Mouse (Mus musculus) MEL (cell line): ENCODE measurements at regions not wholly inside any gene's neighbourhood (a gene's known extent, or its start where the extent isn't known, plus 50 kb on each side); places are given as distances from the start of the nearest gene placed in this dataset.

Experiments used
- DNase-seq: peaks from one replicate; pipeline ENCODE4 v3.0.0; 2011; ENCODE audit warnings: low read depth, low spot score
- H3K27ac ChIP-seq: 2 replicates; pipeline ENCODE4 v1.5.1; 2012; ENCODE audit warnings: low read depth, mild to moderate bottlenecking, control low read depth, low read length, moderate library complexity; ENCODE audit not compliant: control insufficient read depth
- H3K27me3 ChIP-seq, 2 experiments: fragments of 150-350 bp in 1 of 2; sonication (generic) in 1 of 2; 2 replicates each; pipeline ENCODE4 v1.6.1; 2012; ENCODE audit warnings: low read length in 2 of 2, mild to moderate bottlenecking in 2 of 2, improper control_type of control experiment in 1 of 2, moderate library complexity in 1 of 2; ENCODE audit not compliant: insufficient read depth in 2 of 2, control insufficient read depth in 1 of 2
- H3K36me3 ChIP-seq, 2 experiments: 2 replicates each; pipeline ENCODE4 v1.6.1; 2012 to 2014; ENCODE audit warnings: low read length in 2 of 2, improper control_type of control experiment in 1 of 2, inconsistent platforms in 1 of 2, mild to moderate bottlenecking in 1 of 2; ENCODE audit not compliant: insufficient read depth in 2 of 2, control insufficient read depth in 1 of 2
- H3K4me1 ChIP-seq, 2 experiments: fragments of 150-350 bp in 1 of 2; sonication (generic) in 1 of 2; 2 replicates each; pipeline ENCODE4 v1.6.1; 2012; ENCODE audit warnings: low read length in 2 of 2, improper control_type of control experiment in 1 of 2, mild to moderate bottlenecking in 1 of 2; ENCODE audit not compliant: insufficient read depth in 2 of 2, control insufficient read depth in 1 of 2
- H3K4me3 ChIP-seq, 2 experiments: fragments of 150-350 bp in 1 of 2; sonication (generic) in 1 of 2; 2 replicates each; pipeline ENCODE4 v1.5.1; 2012; ENCODE audit warnings: low read depth in 2 of 2, low read length in 2 of 2, mild to moderate bottlenecking in 2 of 2, moderate library complexity in 2 of 2, control low read depth in 1 of 2, improper control_type of control experiment in 1 of 2; ENCODE audit not compliant: control insufficient read depth in 1 of 2, insufficient read depth in 1 of 2
- H3K79me2 ChIP-seq: 2 replicates; pipeline ENCODE4 v1.6.1; 2012; ENCODE audit warnings: mild to moderate bottlenecking, low read length, moderate library complexity; ENCODE audit not compliant: control insufficient read depth, poor library complexity, insufficient read depth
- H3K9ac ChIP-seq: 2 replicates; pipeline ENCODE4 v1.6.1; 2012; ENCODE audit warnings: low read depth, mild to moderate bottlenecking, control low read depth, low read length, moderate library complexity; ENCODE audit not compliant: control insufficient read depth, poor library complexity, severe bottlenecking
- H3K9me3 ChIP-seq: fragments of 150-350 bp; sonication (generic); replicated peaks from 2 replicates; pipeline ENCODE4 v1.6.1; 2012; ENCODE audit warnings: mild to moderate bottlenecking, low read length, improper control_type of control experiment, moderate library complexity; ENCODE audit not compliant: insufficient read depth
- BHLHE40 ChIP-seq: IDR thresholded peaks from 2 replicates; pipeline ENCODE4 v1.6.1; 2012; ENCODE audit warnings: low read depth, mild to moderate bottlenecking, inconsistent platforms, low read length, improper control_type of control experiment, borderline replicate concordance
- CHD1 ChIP-seq: IDR thresholded peaks from 2 replicates; pipeline ENCODE4 v1.6.1; 2012; ENCODE audit warnings: low read depth, mild to moderate bottlenecking, inconsistent platforms, low read length, improper control_type of control experiment
- CHD2 ChIP-seq: IDR thresholded peaks from 2 replicates; pipeline ENCODE4 v1.6.1; 2011; ENCODE audit warnings: low read length, improper control_type of control experiment
- CTCF ChIP-seq, 3 experiments: IDR thresholded peaks in 2 of 3; conservative IDR thresholded peaks in 1 of 3; 2 replicates each; pipeline ENCODE4 v1.5.1; 2011 to 2012; ENCODE audit warnings: low read length in 3 of 3, low read depth in 2 of 3, mild to moderate bottlenecking in 2 of 3, improper control_type of control experiment in 1 of 3, inconsistent platforms in 1 of 3, mixed read lengths in 1 of 3, moderate library complexity in 1 of 3; ENCODE audit not compliant: control insufficient read depth in 1 of 3, insufficient read depth in 1 of 3, poor library complexity in 1 of 3, severe bottlenecking in 1 of 3
- E2F4 ChIP-seq: IDR thresholded peaks from 2 replicates; pipeline ENCODE4 v1.6.1; 2011; ENCODE audit warnings: low read depth, low read length, improper control_type of control experiment, borderline replicate concordance
- ELF1 ChIP-seq: IDR thresholded peaks from 2 replicates; pipeline ENCODE4 v1.6.1; 2014; ENCODE audit warnings: low read depth, mild to moderate bottlenecking, inconsistent platforms, low read length, improper control_type of control experiment, moderate library complexity
- EP300 ChIP-seq, 2 experiments: IDR thresholded peaks; 2 replicates each; pipeline ENCODE4 v1.6.1; 2011; ENCODE audit warnings: improper control_type of control experiment in 2 of 2, low read length in 2 of 2, low read depth in 1 of 2, mild to moderate bottlenecking in 1 of 2
- ETS1 ChIP-seq: IDR thresholded peaks from 2 replicates; pipeline ENCODE4 v1.6.1; 2012; ENCODE audit warnings: low read depth, mild to moderate bottlenecking, inconsistent platforms, low read length, improper control_type of control experiment, moderate library complexity
- GABPA ChIP-seq: IDR thresholded peaks from 2 replicates; pipeline ENCODE4 v1.6.1; 2012; ENCODE audit warnings: low read depth, mild to moderate bottlenecking, inconsistent platforms, low read length, improper control_type of control experiment, moderate library complexity
- HCFC1 ChIP-seq: IDR thresholded peaks from 2 replicates; pipeline ENCODE4 v1.6.1; 2012; ENCODE audit warnings: low read depth, mild to moderate bottlenecking, inconsistent platforms, low read length, improper control_type of control experiment, moderate library complexity
- JUND ChIP-seq: IDR thresholded peaks from 2 replicates; pipeline ENCODE4 v1.6.1; 2011; ENCODE audit warnings: low read depth, mild to moderate bottlenecking, improper control_type of control experiment, low read length
- KAT2A ChIP-seq: conservative IDR thresholded peaks from 2 replicates; pipeline ENCODE4 v1.6.1; 2012; ENCODE audit warnings: low read depth, low read length, improper control_type of control experiment, inconsistent platforms
- MAFK ChIP-seq: IDR thresholded peaks from 2 replicates; pipeline ENCODE4 v1.6.1; 2011; ENCODE audit warnings: low read depth, mild to moderate bottlenecking, low read length, improper control_type of control experiment, borderline replicate concordance
- MAX ChIP-seq: IDR thresholded peaks from 2 replicates; pipeline ENCODE4 v1.6.1; 2011; ENCODE audit warnings: low read length, improper control_type of control experiment
- MEF2A ChIP-seq: IDR thresholded peaks from 2 replicates; pipeline ENCODE4 v1.6.1; 2014; ENCODE audit warnings: low read depth, mild to moderate bottlenecking, inconsistent platforms, low read length, improper control_type of control experiment; ENCODE audit not compliant: poor library complexity, insufficient replicate concordance, severe bottlenecking; ENCODE audit errors: extremely low read depth
- MYB ChIP-seq: IDR thresholded peaks from 2 replicates; pipeline ENCODE4 v1.6.1; 2011; ENCODE audit warnings: mild to moderate bottlenecking, low read depth, low read length, improper control_type of control experiment
- NELFE ChIP-seq: IDR thresholded peaks from 2 replicates; pipeline ENCODE4 v1.6.1; 2011; ENCODE audit warnings: low read depth, low read length, improper control_type of control experiment
- POLR2A ChIP-seq, 2 experiments: IDR thresholded peaks; 2 replicates each; pipeline ENCODE4 v1.6.1; 2011 to 2012; ENCODE audit warnings: low read length in 2 of 2, mild to moderate bottlenecking in 2 of 2, control low read depth in 1 of 2, improper control_type of control experiment in 1 of 2, low read depth in 1 of 2, moderate library complexity in 1 of 2; ENCODE audit not compliant: control insufficient read depth in 1 of 2, insufficient read depth in 1 of 2, poor library complexity in 1 of 2
- POLR2AphosphoS5 ChIP-seq: IDR thresholded peaks from 2 replicates; pipeline ENCODE4 v1.6.1; 2012; ENCODE audit warnings: low read depth, borderline replicate concordance, mild to moderate bottlenecking, inconsistent platforms, low read length, moderate library complexity, mixed read lengths
- RCOR1 ChIP-seq: IDR thresholded peaks from 2 replicates; pipeline ENCODE4 v1.6.1; 2012; ENCODE audit warnings: low read depth, mild to moderate bottlenecking, inconsistent platforms, low read length, improper control_type of control experiment
- SMC3 ChIP-seq: IDR thresholded peaks from 2 replicates; pipeline ENCODE4 v1.6.1; 2011; ENCODE audit warnings: low read depth, low read length, improper control_type of control experiment
- TAL1 ChIP-seq: IDR thresholded peaks from 2 replicates; pipeline ENCODE4 v1.6.1; 2012; ENCODE audit warnings: mild to moderate bottlenecking, inconsistent platforms, low read length, moderate library complexity, mixed read lengths
- TCF12 ChIP-seq: IDR thresholded peaks from 2 replicates; pipeline ENCODE4 v1.6.1; 2014; ENCODE audit warnings: low read depth, mild to moderate bottlenecking, inconsistent platforms, low read length, improper control_type of control experiment, moderate library complexity
- UBTF ChIP-seq: IDR thresholded peaks from 2 replicates; pipeline ENCODE4 v1.6.1; 2012; ENCODE audit warnings: low read depth, mild to moderate bottlenecking, inconsistent platforms, low read length, improper control_type of control experiment, moderate library complexity, borderline replicate concordance; ENCODE audit not compliant: insufficient read depth
- USF1 ChIP-seq: IDR thresholded peaks from 2 replicates; pipeline ENCODE4 v1.6.1; 2014; ENCODE audit warnings: low read depth, mild to moderate bottlenecking, inconsistent platforms, low read length, improper control_type of control experiment, moderate library complexity
- USF2 ChIP-seq, 2 experiments: IDR thresholded peaks; 2 replicates each; pipeline ENCODE4 v1.6.1; 2011 to 2012; ENCODE audit warnings: improper control_type of control experiment in 2 of 2, low read length in 2 of 2, borderline replicate concordance in 1 of 2, inconsistent platforms in 1 of 2, low read depth in 1 of 2, mild to moderate bottlenecking in 1 of 2; ENCODE audit not compliant: insufficient read depth in 1 of 2
- ZKSCAN1 ChIP-seq: IDR thresholded peaks from 2 replicates; pipeline ENCODE4 v1.6.1; 2012; ENCODE audit warnings: low read depth, mild to moderate bottlenecking, inconsistent platforms, low read length, improper control_type of control experiment, moderate library complexity
- ZMIZ1 ChIP-seq: IDR thresholded peaks from 2 replicates; pipeline ENCODE4 v1.6.1; 2012; ENCODE audit warnings: low read depth, mild to moderate bottlenecking, inconsistent platforms, low read length, improper control_type of control experiment, moderate library complexity
- ZNF384 ChIP-seq: IDR thresholded peaks from 2 replicates; pipeline ENCODE4 v1.6.1; 2012; ENCODE audit warnings: low read depth, mild to moderate bottlenecking, inconsistent platforms, low read length, improper control_type of control experiment

GRCm38 (mm10) chr2:117745767-117746166 is 365.9 kb upstream of the Thbs1 start:
- H3K4me3 ChIP-seq, result no peak overlapping the region
- DNase-seq, result no peak
- no peaks in the 10 kb centered on the region for H3K4me1 ChIP-seq
- no peaks in the 10 kb centered on the region for H3K27me3 ChIP-seq
- no peaks in the 10 kb centered on the region for H3K79me2 ChIP-seq
- H3K9me3 ChIP-seq, result no peaks in the 10 kb centered on the region
- no peak overlapping the region for H3K27ac ChIP-seq
- no peaks in the 10 kb centered on the region for H3K36me3 ChIP-seq
- no peak overlapping the region for H3K9ac ChIP-seq
- TF ChIP-seq NELFE, result no peak
- no peak for TF ChIP-seq ZMIZ1
- no peak for TF ChIP-seq MEF2A
- no peak for TF ChIP-seq SMC3
- TF ChIP-seq ELF1, result no peak
- no peak for TF ChIP-seq JUND
- TF ChIP-seq EP300 (IDR thresholded peaks at IDR 0.05; ENCODE audit: low read depth in 1 of 2, low read length in 2 of 2), result no peak
- no peak for TF ChIP-seq TCF12
- no peak for TF ChIP-seq CHD1
- TF ChIP-seq POLR2AphosphoS5, result no peak
- no peak for TF ChIP-seq KAT2A
- no peak for TF ChIP-seq MAX
- no peak for TF ChIP-seq HCFC1
- no peak for TF ChIP-seq ZKSCAN1
- TF ChIP-seq ETS1, result no peak
- no peak for TF ChIP-seq BHLHE40
- no peak for TF ChIP-seq POLR2A (IDR thresholded peaks at IDR 0.05; ENCODE audit: control insufficient read depth in 1 of 2, insufficient read depth in 1 of 2, low read depth in 1 of 2, low read length in 2 of 2, poor library complexity in 1 of 2)
- no peak for TF ChIP-seq RCOR1
- no peak for TF ChIP-seq USF1
- no peak for TF ChIP-seq MYB

GRCm38 (mm10) chr2:117747136-117747535 is 364.5 kb upstream of the Thbs1 start:
- no peaks in the 10 kb centered on the region for H3K4me1 ChIP-seq
- no peak overlapping the region for H3K9ac ChIP-seq
- no peak overlapping the region for H3K4me3 ChIP-seq
- H3K79me2 ChIP-seq, result no peaks in the 10 kb centered on the region
- no peak overlapping the region for H3K27ac ChIP-seq
- no peaks in the 10 kb centered on the region for H3K9me3 ChIP-seq
- DNase-seq, result no peak
- TF ChIP-seq UBTF, result no peak
- TF ChIP-seq MAFK, result no peak
- TF ChIP-seq CHD2, result no peak
- no peak for TF ChIP-seq GABPA
- TF ChIP-seq POLR2A (IDR thresholded peaks at IDR 0.05; ENCODE audit: control insufficient read depth in 1 of 2, insufficient read depth in 1 of 2, low read depth in 1 of 2, low read length in 2 of 2, poor library complexity in 1 of 2), result no peak
- no peak for TF ChIP-seq ZKSCAN1
- no peak for TF ChIP-seq MYB
- TF ChIP-seq CTCF (IDR thresholded peaks at IDR 0.05 in 2 of 3, conservative IDR thresholded peaks at IDR 0.05 in 1 of 3; ENCODE audit: control insufficient read depth in 1 of 3, insufficient read depth in 1 of 3, low read depth in 2 of 3, low read length in 3 of 3, poor library complexity in 1 of 3, severe bottlenecking in 1 of 3), result no peak
- no peak for TF ChIP-seq USF2 (IDR thresholded peaks at IDR 0.05; ENCODE audit: borderline replicate concordance in 1 of 2, insufficient read depth in 1 of 2, low read depth in 1 of 2, low read length in 2 of 2)
- no peak for TF ChIP-seq ZNF384
- no peak for TF ChIP-seq E2F4
- TF ChIP-seq HCFC1, result no peak
- no peak for TF ChIP-seq MAX
- TF ChIP-seq USF1, result no peak
- no peak for TF ChIP-seq TAL1
- no peaks in the 10 kb centered on the region for H3K36me3 ChIP-seq
- H3K27me3 ChIP-seq, result no peaks in the 10 kb centered on the region
